Mouse (Mus musculus) neural tube, embryonic 15.5 days (tissue): ENCODE data around the gene Gch1. TPM values are rescaled to one million over a fixed set of nuclear protein-coding genes. Genes with fewer than 3 reads are reported as not detected.

Experiments used
- ATAC-seq: fragments of 200-750 bp; cut with Nextera tagmentation; 2 replicates; pipeline ENCODE4 v1.8.0; 2017; ENCODE audit warnings: mild to moderate bottlenecking, moderate TSS enrichment, moderate library complexity; ENCODE audit not compliant: low FRiP score
- H3K27ac ChIP-seq: fragments of 300-500 bp; sonication (generic); replicated peaks from 2 replicates; pipeline ENCODE4 v1.5.1; 2015; ENCODE audit warnings: mild to moderate bottlenecking, inconsistent platforms
- H3K27me3 ChIP-seq: fragments of 300-500 bp; sonication (generic); replicated peaks from 2 replicates; pipeline ENCODE4 v1.6.1; 2015; ENCODE audit warnings: inconsistent platforms
- H3K36me3 ChIP-seq: fragments of 300-500 bp; sonication (generic); 2 replicates; pipeline ENCODE4 v1.6.1; 2015; ENCODE audit warnings: inconsistent platforms
- H3K4me1 ChIP-seq: fragments of 300-500 bp; sonication (generic); 2 replicates; pipeline ENCODE4 v1.6.1; 2015; ENCODE audit warnings: inconsistent platforms
- H3K4me2 ChIP-seq: fragments of 300-500 bp; sonication (generic); 2 replicates; pipeline ENCODE4 v1.6.1; 2015; ENCODE audit warnings: inconsistent platforms, mild to moderate bottlenecking, moderate library complexity
- H3K4me3 ChIP-seq: fragments of 300-500 bp; sonication (generic); replicated peaks from 2 replicates; pipeline ENCODE4 v1.5.1; 2015; ENCODE audit warnings: mild to moderate bottlenecking, inconsistent platforms
- H3K9ac ChIP-seq: fragments of 300-500 bp; sonication (generic); replicated peaks from 2 replicates; pipeline ENCODE4 v1.6.1; 2015; ENCODE audit warnings: mild to moderate bottlenecking, inconsistent platforms
- H3K9me3 ChIP-seq: fragments of 300-500 bp; sonication (generic); replicated peaks from 2 replicates; pipeline ENCODE4 v1.6.1; 2016; ENCODE audit warnings: inconsistent platforms
- WGBS: fragments of 180-500 bp; shearing (Covaris S2); methylation state at CpG from one replicate; pipeline ENCODE4 v1.1.7; 2015; ENCODE audit warnings: mixed read lengths; 5-methylcytosine and 5-hydroxymethylcytosine counted together
- polyA plus RNA-seq: library from polyadenylated mRNA; unstranded; fragments of >200 nt; fragmentation: Nextera tagmentation; extraction: Ambion mirVana; gene quantifications from 2 replicates; pipeline ENCODE4 v1.2.1, GENCODE M21; 2015

Gch1 gene
- polyA plus RNA-seq, 1 experiment from 2014 or later = 2.5 TPM

DNA sequence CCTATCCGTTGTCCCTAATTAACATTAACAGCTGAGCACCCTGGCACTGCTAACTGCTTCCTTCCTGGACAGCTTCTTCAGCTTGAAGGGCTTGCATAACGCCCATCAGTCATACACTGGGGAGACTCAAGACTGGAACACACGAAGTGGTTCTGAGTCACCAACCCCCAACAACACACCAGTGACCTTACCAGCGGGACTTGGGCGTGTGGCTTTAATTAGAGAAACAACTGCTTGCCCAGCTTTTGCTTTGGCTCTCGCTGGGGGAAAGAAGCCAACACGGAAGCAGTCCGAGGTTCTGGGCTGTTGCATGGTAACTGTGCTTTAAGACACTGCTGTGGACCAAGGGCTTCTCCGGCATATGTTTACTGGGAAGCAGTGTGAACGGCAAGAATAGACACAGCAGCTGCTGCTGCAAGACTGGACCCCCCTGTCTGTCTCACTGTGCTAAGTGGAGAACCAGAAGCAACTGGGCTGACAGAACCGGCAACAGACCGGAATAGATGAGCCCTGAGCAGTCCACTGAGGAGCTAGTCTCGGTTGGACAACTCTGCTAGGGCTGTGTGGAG is 11.3 kb downstream of the Gch1 start:
- Histone ChIP-seq H3K36me3 (no peaks in the 10 kb centered on the region), H3K9ac (no peak overlapping the region), H3K4me1 (no peaks in the 10 kb centered on the region), H3K4me2 (peak overlapping the region; percentile 2; the same call in 1 of the 2 replicates), H3K4me3 (no peak overlapping the region), H3K27me3 (no peaks in the 10 kb centered on the region), H3K9me3 (no peaks in the 10 kb centered on the region), H3K27ac (no peak overlapping the region)
- ATAC-seq = no peak
- WGBS = 63% methylated on average over 13 of the region's 13 CpGs

DNA sequence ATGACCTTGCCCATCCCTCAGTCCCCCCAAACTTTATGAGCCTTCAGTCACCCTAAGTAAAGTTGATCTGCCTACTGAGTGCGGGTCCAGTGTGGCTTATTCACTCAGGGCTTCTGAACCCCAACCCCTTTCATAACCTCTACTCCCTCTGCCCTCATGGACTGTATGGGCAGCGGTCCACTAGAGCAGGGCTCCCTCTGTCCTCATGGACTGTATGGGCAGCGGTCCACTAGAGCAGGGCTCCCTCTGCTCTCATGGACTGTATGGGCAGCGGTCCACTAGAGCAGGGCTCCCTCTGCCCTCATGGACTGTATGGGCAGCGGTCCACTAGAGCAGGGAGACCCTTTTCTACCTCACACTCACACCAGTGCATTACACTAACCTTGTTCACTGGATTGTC is 13.0 kb downstream of the Gch1 start:
- Histone ChIP-seq H3K4me1 (no peaks in the 10 kb centered on the region), H3K36me3 (no peaks in the 10 kb centered on the region), H3K27ac (no peak overlapping the region), H3K4me3 (no peak overlapping the region), H3K9ac (no peak overlapping the region), H3K4me2 (no peak overlapping the region), H3K9me3 (no peaks in the 10 kb centered on the region), H3K27me3 (no peaks in the 10 kb centered on the region)
- ATAC-seq = no peak
- WGBS = 94% methylated on average over 5 of the region's 5 CpGs

GRCm38 (mm10) chr14:47175136-47175535 is 14.1 kb downstream of the Gch1 start:
- H3K27ac ChIP-seq = no peak overlapping the region
- H3K27me3 ChIP-seq = no peaks in the 10 kb centered on the region
- H3K36me3 ChIP-seq = no peaks in the 10 kb centered on the region
- 82% methylated on average over 5 of the region's 5 CpGs for WGBS
- no peak overlapping the region for H3K4me2 ChIP-seq
- no peaks in the 10 kb centered on the region for H3K9me3 ChIP-seq
- H3K4me1 ChIP-seq = no peaks in the 10 kb centered on the region
- no peak overlapping the region for H3K9ac ChIP-seq
- ATAC-seq = no peak
- H3K4me3 ChIP-seq = no peak overlapping the region

DNA sequence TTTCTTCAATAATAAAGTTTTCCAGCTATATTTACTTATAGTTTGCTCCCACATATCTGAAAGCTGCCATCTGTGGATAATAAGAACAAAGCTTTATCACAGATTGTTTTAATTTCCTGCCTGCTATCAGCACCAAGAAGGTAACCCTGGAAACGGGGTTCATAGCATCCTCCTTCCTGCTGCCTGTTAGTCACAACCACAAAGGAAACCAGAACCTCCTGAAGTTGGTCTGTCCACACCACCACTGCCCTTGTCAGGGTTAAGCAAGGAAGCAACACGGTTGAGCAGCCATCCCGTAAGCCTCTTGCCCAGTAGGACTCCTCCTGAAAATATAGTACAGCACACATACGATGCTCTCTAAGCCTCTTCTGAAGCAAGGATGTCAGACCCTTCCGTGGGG is 17.1 kb downstream of the Gch1 start:
- Histone ChIP-seq H3K36me3 (no peaks in the 10 kb centered on the region), H3K4me2 (no peak overlapping the region), H3K9ac (no peak overlapping the region), H3K27ac (no peak overlapping the region), H3K27me3 (no peaks in the 10 kb centered on the region), H3K4me3 (no peak overlapping the region), H3K9me3 (no peaks in the 10 kb centered on the region), H3K4me1 (no peaks in the 10 kb centered on the region)
- WGBS = 85% methylated on average over 5 of the region's 5 CpGs
- ATAC-seq = no peak

GRCm38 (mm10) chr14:47170499-47171109 is 18.6 kb downstream of the Gch1 start:
- no peak for ATAC-seq
- H3K4me1 ChIP-seq = no peaks in the 10 kb centered on the region
- no peak overlapping the region for H3K9ac ChIP-seq
- H3K27me3 ChIP-seq = no peaks in the 10 kb centered on the region
- no peak overlapping the region for H3K4me2 ChIP-seq
- H3K9me3 ChIP-seq = no peaks in the 10 kb centered on the region
- H3K4me3 ChIP-seq = no peak overlapping the region
- no peak overlapping the region for H3K27ac ChIP-seq
- H3K36me3 ChIP-seq = no peaks in the 10 kb centered on the region
- 76% methylated on average over 3 of the region's 3 CpGs for WGBS

DNA sequence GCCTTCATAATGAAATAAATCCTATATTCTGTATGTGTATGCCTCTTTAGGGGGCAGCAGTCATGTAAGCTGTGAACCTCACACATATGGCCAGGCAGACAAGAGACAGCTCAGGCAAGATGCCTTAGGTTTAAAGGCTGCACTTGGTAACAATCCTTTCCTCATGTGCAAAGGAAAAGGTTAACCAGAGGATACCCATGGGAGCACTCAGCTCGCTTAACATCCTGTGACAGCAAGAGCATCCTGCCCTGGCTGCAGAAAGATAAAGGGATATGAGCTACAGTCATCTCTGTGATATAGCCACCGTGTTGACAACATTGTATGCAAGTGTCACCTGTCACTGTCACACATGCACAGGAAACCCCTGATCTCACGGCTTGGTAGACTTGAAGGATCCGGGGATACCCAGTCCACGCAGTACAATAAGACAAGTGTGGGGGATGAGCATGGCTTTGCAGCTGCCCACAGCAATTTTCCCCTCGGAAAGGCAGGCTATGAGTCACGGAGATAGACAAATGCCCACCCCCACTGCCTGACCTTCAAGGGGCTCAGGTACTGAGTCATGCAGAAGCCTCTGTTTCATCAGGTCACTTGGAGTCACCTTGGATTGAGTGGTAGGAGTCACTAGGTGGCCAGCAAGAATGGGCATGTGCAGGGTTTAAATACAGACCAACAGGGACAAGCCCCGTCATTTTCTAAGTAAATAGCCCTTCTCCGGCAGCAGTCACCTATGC is 19.4 kb downstream of the Gch1 start:
- H3K4me3 ChIP-seq = no peak overlapping the region
- WGBS = 82% methylated on average over 9 of the region's 9 CpGs
- no peak overlapping the region for H3K9ac ChIP-seq
- no peaks in the 10 kb centered on the region for H3K4me1 ChIP-seq
- H3K27ac ChIP-seq = no peak overlapping the region
- no peak for ATAC-seq
- no peak overlapping the region for H3K4me2 ChIP-seq
- no peaks in the 10 kb centered on the region for H3K9me3 ChIP-seq
- no peaks in the 10 kb centered on the region for H3K36me3 ChIP-seq
- no peaks in the 10 kb centered on the region for H3K27me3 ChIP-seq

DNA sequence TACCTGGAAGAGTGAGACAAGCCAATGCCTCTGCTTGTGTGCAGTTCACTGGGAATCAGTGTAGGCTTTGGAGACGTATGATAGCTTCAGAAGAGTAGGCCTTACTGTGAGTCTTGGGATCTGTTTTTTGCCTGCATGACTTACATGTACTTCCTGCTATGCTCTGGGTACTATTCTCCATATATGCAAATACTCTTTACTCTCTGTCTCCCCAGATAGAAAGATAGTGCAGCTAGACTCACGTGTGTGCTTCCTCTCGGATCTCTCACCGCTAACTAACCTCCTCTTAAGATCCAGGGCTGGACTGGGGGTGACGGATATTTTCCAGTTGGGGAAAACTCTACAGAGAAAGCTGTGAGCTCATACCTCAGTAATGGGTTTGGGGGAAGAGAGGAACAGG is 23.5 kb downstream of the Gch1 start:
- H3K9me3 ChIP-seq = no peaks in the 10 kb centered on the region
- no peaks in the 10 kb centered on the region for H3K4me1 ChIP-seq
- H3K4me3 ChIP-seq = no peak overlapping the region
- no peak for ATAC-seq
- no peaks in the 10 kb centered on the region for H3K36me3 ChIP-seq
- no peaks in the 10 kb centered on the region for H3K27me3 ChIP-seq
- WGBS = 92% methylated on average over 5 of the region's 5 CpGs
- H3K4me2 ChIP-seq = no peak overlapping the region
- no peak overlapping the region for H3K9ac ChIP-seq
- H3K27ac ChIP-seq = no peak overlapping the region

- Histone ChIP-seq H3K9ac (no peak overlapping the region), H3K4me3 (no peak overlapping the region), H3K27ac (no peak overlapping the region), H3K27me3 (no peaks in the 10 kb centered on the region), H3K36me3 (no peaks in the 10 kb centered on the region), H3K9me3 (no peaks in the 10 kb centered on the region), H3K4me1 (no peaks in the 10 kb centered on the region), H3K4me2 (no peak overlapping the region)
- WGBS = 89% methylated on average over 5 of the region's 5 CpGs
- no peak for ATAC-seq
These were observed 24.1 kb downstream of the Gch1 start for GRCm38 (mm10) chr14:47165117-47165516.

DNA sequence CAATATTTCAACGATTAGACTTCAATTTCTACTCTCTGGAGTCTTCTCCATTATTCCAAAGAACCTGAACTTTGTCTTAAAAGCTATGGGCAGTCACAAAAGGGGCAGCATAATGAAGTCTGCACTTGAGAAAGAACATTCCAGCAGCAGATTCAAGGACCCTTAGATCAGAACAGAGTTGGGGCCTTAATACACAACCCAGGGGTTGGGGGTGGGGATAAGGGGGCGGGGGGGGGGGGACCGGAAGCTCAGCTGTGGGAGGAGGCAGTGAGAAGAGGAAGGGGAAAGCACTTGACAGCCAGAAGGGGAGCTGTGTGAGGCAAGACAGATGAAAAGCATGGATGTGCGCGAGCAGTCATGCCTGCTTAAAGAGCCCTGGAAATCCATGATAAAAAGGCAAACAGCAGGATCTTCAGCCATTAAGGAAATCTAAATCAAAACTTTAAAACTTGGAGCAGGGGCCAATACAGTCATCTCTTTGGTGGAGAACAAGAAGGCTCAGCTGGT is 27.2 kb downstream of the Gch1 start:
- Histone ChIP-seq H3K27me3 (no peaks in the 10 kb centered on the region), H3K9ac (no peak overlapping the region), H3K27ac (no peak overlapping the region), H3K9me3 (no peaks in the 10 kb centered on the region), H3K4me2 (no peak overlapping the region), H3K36me3 (no peaks in the 10 kb centered on the region), H3K4me1 (no peaks in the 10 kb centered on the region), H3K4me3 (no peak overlapping the region)
- no peak for ATAC-seq
- 65% methylated on average over 5 of the region's 5 CpGs for WGBS

GRCm38 (mm10) chr14:47160051-47160640 is 29.1 kb downstream of the Gch1 start:
- no peaks in the 10 kb centered on the region for H3K9me3 ChIP-seq
- H3K4me1 ChIP-seq = no peaks in the 10 kb centered on the region
- WGBS = 81% methylated on average over 2 of the region's 2 CpGs
- no peak overlapping the region for H3K9ac ChIP-seq
- H3K36me3 ChIP-seq = no peaks in the 10 kb centered on the region
- no peak for ATAC-seq
- H3K27me3 ChIP-seq = no peaks in the 10 kb centered on the region
- H3K4me3 ChIP-seq = no peak overlapping the region
- H3K4me2 ChIP-seq = no peak overlapping the region
- H3K27ac ChIP-seq = no peak overlapping the region

DNA sequence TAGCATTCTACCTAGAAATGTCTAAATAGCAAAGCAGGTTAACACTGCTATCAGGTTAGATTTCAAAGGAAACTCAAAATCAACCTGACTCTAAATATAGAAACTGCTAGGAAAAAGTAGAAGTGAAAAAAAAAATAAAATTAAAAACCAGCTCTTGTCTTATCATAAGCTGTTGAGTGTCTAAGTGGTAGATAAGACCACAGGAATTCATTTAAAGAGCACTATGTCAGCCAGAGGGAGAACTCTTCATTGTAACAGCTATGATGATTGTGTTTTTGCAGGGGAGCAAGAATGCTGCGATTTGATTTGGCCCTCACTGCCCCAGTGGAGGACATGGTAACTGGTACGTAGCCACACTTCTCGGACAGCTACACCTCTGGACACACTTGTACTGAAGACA is 34.9 kb downstream of the Gch1 start:
- WGBS = 84% methylated on average over 3 of the region's 3 CpGs
- H3K27me3 ChIP-seq = no peaks in the 10 kb centered on the region
- no peak overlapping the region for H3K9ac ChIP-seq
- no peaks in the 10 kb centered on the region for H3K4me1 ChIP-seq
- H3K9me3 ChIP-seq = no peaks in the 10 kb centered on the region
- no peaks in the 10 kb centered on the region for H3K36me3 ChIP-seq
- no peak for ATAC-seq
- H3K4me2 ChIP-seq = no peak overlapping the region
- no peak overlapping the region for H3K27ac ChIP-seq
- H3K4me3 ChIP-seq = no peak overlapping the region

DNA sequence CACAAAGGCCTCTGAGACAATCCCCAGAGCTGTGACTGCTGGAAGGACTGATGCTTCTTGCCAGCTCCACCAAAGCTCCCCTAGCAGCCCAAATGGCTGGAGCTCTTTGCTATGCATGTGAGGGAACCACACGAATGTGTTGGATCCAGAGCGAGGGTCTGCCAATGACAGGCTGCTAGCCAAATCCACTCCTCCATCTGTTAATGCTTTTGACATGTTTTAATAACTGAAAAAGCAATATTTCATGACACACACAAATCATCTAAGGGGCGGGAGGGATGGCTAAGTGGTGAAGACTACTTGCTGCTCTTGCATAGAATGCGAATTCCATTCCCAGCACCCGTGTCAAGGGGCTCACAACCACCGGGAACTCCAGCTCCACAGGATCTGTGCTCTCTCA is 37.9 kb downstream of the Gch1 start:
- H3K4me1 ChIP-seq = no peaks in the 10 kb centered on the region
- no peaks in the 10 kb centered on the region for H3K36me3 ChIP-seq
- no peaks in the 10 kb centered on the region for H3K9me3 ChIP-seq
- 89% methylated on average over 6 of the region's 6 CpGs for WGBS
- H3K9ac ChIP-seq = no peak overlapping the region
- no peak for ATAC-seq
- H3K4me3 ChIP-seq = no peak overlapping the region
- H3K27ac ChIP-seq = no peak overlapping the region
- H3K27me3 ChIP-seq = no peaks in the 10 kb centered on the region
- no peak overlapping the region for H3K4me2 ChIP-seq
